Mouse (Mus musculus): ENCODE results near the gene Tff2. TPM values are rescaled to one million over a fixed set of nuclear protein-coding genes. Genes with fewer than 3 reads are reported as not detected.

The Tff2 gene
- total RNA-seq, 2 experiments from 2014 or later: not detected

Other genes with a start within 250 kb of the Tff2 start
- gene Glp1r, start 242.5 kb downstream of the Tff2 start, total RNA-seq (2021): under 1 TPM; 0.07 to 0.20 TPM
- 1 to 10 TPM in 1 of 2 experiments, not detected in 1; 1.1 TPM for gene Umodl1, start 189.6 kb downstream of the Tff2 start, total RNA-seq (2021)
- 10 to 100 TPM; 10.0 to 12.7 TPM for gene Abcg1, start 86.6 kb downstream of the Tff2 start, total RNA-seq (2021)
- gene Tff3, start 14.6 kb downstream of the Tff2 start, total RNA-seq (2021): not detected
- gene Tff1, start 21.0 kb upstream of the Tff2 start, total RNA-seq (2021): not detected
- not detected for gene Tmprss3, start 54.7 kb upstream of the Tff2 start, total RNA-seq (2021)
- under 1 TPM in 1 of 2 experiments, not detected in 1; 0.07 TPM for gene Ubash3a, start 63.6 kb upstream of the Tff2 start, total RNA-seq (2021)
- gene Rsph1, start 133.1 kb upstream of the Tff2 start, total RNA-seq (2021): 1 to 10 TPM; 4.8 to 5.2 TPM
- 1 to 10 TPM; 7.0 to 9.8 TPM for gene Slc37a1, start 142.5 kb upstream of the Tff2 start, total RNA-seq (2021)
- 1 to 10 TPM; 3.2 to 3.7 TPM for gene Pde9a, start 241.9 kb upstream of the Tff2 start, total RNA-seq (2021)